In the genomic region with DNA sequence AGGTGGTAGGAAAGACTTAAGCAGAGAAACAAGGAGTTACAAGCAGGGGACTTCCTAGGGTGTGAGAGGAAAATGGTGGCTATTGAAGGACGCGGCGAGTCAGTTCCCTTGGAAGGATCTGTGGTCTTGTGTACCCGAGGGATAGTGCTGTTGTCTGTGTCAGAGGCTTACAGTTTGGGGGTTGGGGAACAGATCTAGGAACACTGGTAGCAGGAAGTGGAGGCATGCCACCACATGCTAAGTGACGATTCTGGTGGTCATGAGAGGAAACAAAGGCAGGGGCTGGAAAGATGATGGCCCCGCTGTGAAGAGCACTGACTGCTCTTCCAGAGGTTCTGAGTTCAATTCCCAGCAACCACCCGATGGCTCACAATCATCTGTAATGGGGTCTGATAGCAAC, we compare ENCODE assay signal across 12 mouse cellular contexts. TPM values are rescaled to one million over a fixed set of nuclear protein-coding genes. Genes with fewer than 3 reads are reported as not detected.
DNase-seq lines count a peak whose midpoint lies in the region; ATAC-seq lines count a peak whose summit lies in the region.
"Had no signal": no experiment of that assay in that cellular context is flagged by ENCODE, and none has a peak within 500 bp of the region (broad histone marks: within the 10 kb centered on the region; RNA-seq: fewer than 3 reads in every experiment).

No protein-coding gene starts in this region.

- peak overlapping the region; percentile 92; the same call in 1 of the 2 replicates for H3K4me2 ChIP-seq in heart, embryonic 13.5 days
- no peak overlapping the region for H3K4me2 ChIP-seq in heart, embryonic 11.5 days
- peak overlapping the region; percentile 98; the same call in 1 of the 2 replicates for H3K4me2 ChIP-seq in embryonic facial prominence, embryonic 12.5 days (replicated peaks)
- H3K4me2 ChIP-seq in hindbrain, embryonic 16.5 days (ENCODE audit: low read length): peak overlapping the region; percentile 100
- H3K4me2 ChIP-seq in midbrain, embryonic 15.5 days: peak overlapping the region; percentile 89; the same call in 1 of the 2 replicates

- H3K9ac ChIP-seq in heart, embryonic 13.5 days: peak overlapping the region; percentile 68
- no peak overlapping the region for H3K9ac ChIP-seq in heart, embryonic 11.5 days (ENCODE audit: low read depth, low read length)
- peak overlapping the region; percentile 24; the same call in 1 of the 2 replicates for H3K9ac ChIP-seq in embryonic facial prominence, embryonic 12.5 days
- H3K9ac ChIP-seq in hindbrain, embryonic 16.5 days (ENCODE audit: low read depth, low read length): no peak overlapping the region
- H3K9ac ChIP-seq in midbrain, embryonic 15.5 days: no peak overlapping the region

- 79% methylated on average over 7 of the region's 7 CpGs for WGBS in heart, embryonic 13.5 days
- WGBS in heart, embryonic 11.5 days (ENCODE audit: insufficient replicate concordance): 82% methylated on average over 7 of the region's 7 CpGs
- WGBS in embryonic facial prominence, embryonic 12.5 days: 83% methylated on average over 7 of the region's 7 CpGs
- 72% methylated on average over 7 of the region's 7 CpGs for WGBS in hindbrain, embryonic 16.5 days
- WGBS in midbrain, embryonic 15.5 days: 75% methylated on average over 7 of the region's 7 CpGs

- no peaks in the 10 kb centered on the region for H3K9me3 ChIP-seq in heart, embryonic 13.5 days
- H3K9me3 ChIP-seq in heart, embryonic 11.5 days (replicated peaks; ENCODE audit: control insufficient read depth, low read length): no peaks in the 10 kb centered on the region
- H3K9me3 ChIP-seq in embryonic facial prominence, embryonic 12.5 days: no peaks in the 10 kb centered on the region
- no peaks in the 10 kb centered on the region for H3K9me3 ChIP-seq in hindbrain, embryonic 16.5 days (ENCODE audit: control insufficient read depth, low read length)
- no peaks in the 10 kb centered on the region for H3K9me3 ChIP-seq in midbrain, embryonic 15.5 days
- H3K9me3 ChIP-seq: heart, embryonic 10.5 days had no signal

- H3K27me3 ChIP-seq in heart, embryonic 13.5 days (replicated peaks): no peaks in the 10 kb centered on the region
- no peaks in the 10 kb centered on the region for H3K27me3 ChIP-seq in heart, embryonic 11.5 days (ENCODE audit: control insufficient read depth, insufficient read depth, low read length)
- H3K27me3 ChIP-seq in embryonic facial prominence, embryonic 12.5 days: no peaks in the 10 kb centered on the region
- H3K27me3 ChIP-seq in hindbrain, embryonic 16.5 days (replicated peaks; ENCODE audit: control insufficient read depth, insufficient read depth, low read length): no peaks in the 10 kb centered on the region
- no peaks in the 10 kb centered on the region for H3K27me3 ChIP-seq in midbrain, embryonic 15.5 days (replicated peaks)

- no peak for ATAC-seq in heart, embryonic 13.5 days (ENCODE audit: extremely low read depth, insufficient number of reproducible peaks, low FRiP score, low TSS enrichment)
- ATAC-seq in heart, embryonic 11.5 days (replicated peaks; ENCODE audit: insufficient number of reproducible peaks, low FRiP score, low TSS enrichment): no peak
- no peak for ATAC-seq in embryonic facial prominence, embryonic 12.5 days (ENCODE audit: insufficient number of reproducible peaks, insufficient read depth, low FRiP score, low TSS enrichment)
- ATAC-seq in hindbrain, embryonic 16.5 days: no peak
- no peak for ATAC-seq in midbrain, embryonic 15.5 days (replicated peaks)

- H3K4me1 ChIP-seq in heart, embryonic 13.5 days: peaks cover 84% of the 10 kb centered on the region
- H3K4me1 ChIP-seq in heart, embryonic 11.5 days (ENCODE audit: control insufficient read depth, insufficient read depth, low read length): peaks cover 48% of the 10 kb centered on the region
- H3K4me1 ChIP-seq in embryonic facial prominence, embryonic 12.5 days: peaks cover 52% of the 10 kb centered on the region
- peaks cover 63% of the 10 kb centered on the region for H3K4me1 ChIP-seq in hindbrain, embryonic 16.5 days (ENCODE audit: control insufficient read depth, insufficient read depth, low read depth, low read length)
- H3K4me1 ChIP-seq in midbrain, embryonic 15.5 days: peaks cover 89% of the 10 kb centered on the region

- peaks cover 98% of the 10 kb centered on the region for H3K36me3 ChIP-seq in heart, embryonic 13.5 days
- peaks cover 73% of the 10 kb centered on the region for H3K36me3 ChIP-seq in heart, embryonic 11.5 days (ENCODE audit: control insufficient read depth, insufficient read depth, low read length)
- peaks cover 97% of the 10 kb centered on the region for H3K36me3 ChIP-seq in embryonic facial prominence, embryonic 12.5 days
- peaks cover 58% of the 10 kb centered on the region for H3K36me3 ChIP-seq in hindbrain, embryonic 16.5 days (ENCODE audit: control insufficient read depth, insufficient read depth, low read length)
- peaks cover 49% of the 10 kb centered on the region for H3K36me3 ChIP-seq in midbrain, embryonic 15.5 days (replicated peaks)

- no peak overlapping the region for H3K27ac ChIP-seq in heart, embryonic 13.5 days (replicated peaks)
- H3K27ac ChIP-seq in heart, embryonic 11.5 days (ENCODE audit: low read depth, low read length): no peak overlapping the region
- no peak overlapping the region for H3K27ac ChIP-seq in embryonic facial prominence, embryonic 12.5 days
- H3K27ac ChIP-seq in hindbrain, embryonic 16.5 days (ENCODE audit: low read depth, low read length): no peak overlapping the region
- H3K27ac ChIP-seq in midbrain, embryonic 15.5 days: no peak overlapping the region
- H3K27ac ChIP-seq: heart, embryonic 10.5 days; macrophage had no signal

- no peak overlapping the region for H3K4me3 ChIP-seq in heart, embryonic 13.5 days
- no peak overlapping the region for H3K4me3 ChIP-seq in heart, embryonic 11.5 days (ENCODE audit: low read depth, low read length)
- no peak overlapping the region for H3K4me3 ChIP-seq in embryonic facial prominence, embryonic 12.5 days
- no peak overlapping the region; the same call in 1 of the 2 replicates for H3K4me3 ChIP-seq in hindbrain, embryonic 16.5 days (ENCODE audit: low read length)
- no peak overlapping the region for H3K4me3 ChIP-seq in midbrain, embryonic 15.5 days

- DNase-seq in gastrocnemius, adult 18-20 months (ENCODE audit: low spot score): no peak
- no peak for DNase-seq in adrenal gland, postnatal 10 days
- DNase-seq in ovary, postnatal 10 days (ENCODE audit: low spot score): no peak
- DNase-seq: kidney, postnatal 25 days had no signal

RNA-seq across cellular contexts. Expression of gene Scd2, which starts 7.0 kb away (rescaled TPM):
- 124 and 130 TPM in 2 replicates for polyA plus RNA-seq in heart, embryonic 13.5 days (2015; fragmentation: Nextera tagmentation; extraction: Ambion mirVana)
- 150 and 188 TPM in 2 replicates for polyA plus RNA-seq in heart, embryonic 11.5 days (2014; fragmentation: Nextera tagmentation; extraction: Ambion mirVana)
- 294 and 311 TPM in 2 replicates for polyA plus RNA-seq in embryonic facial prominence, embryonic 12.5 days (2016; fragmentation: Nextera tagmentation; extraction: Ambion mirVana)
- polyA plus RNA-seq in hindbrain, embryonic 16.5 days (2015; fragmentation: Nextera tagmentation; extraction: Ambion mirVana): 290 and 322 TPM in 2 replicates
- 251 and 253 TPM in 2 replicates for polyA plus RNA-seq in midbrain, embryonic 15.5 days (2015; fragmentation: Nextera tagmentation; extraction: Ambion mirVana)
- total RNA-seq in gastrocnemius, adult 18-20 months (2021): 1 to 10 TPM; 5.5 to 8.3 TPM
- 100 to 1,000 TPM; 226 to 239 TPM for total RNA-seq in adrenal gland, postnatal 10 days (2021)

RNA-seq across cellular contexts. Expression of gene Scd4, which starts 32.4 kb away (rescaled TPM):
- polyA plus RNA-seq in heart, embryonic 13.5 days (2015; fragmentation: Nextera tagmentation; extraction: Ambion mirVana): 0.49 and 0.69 TPM in 2 replicates
- 0.11 and 0.18 TPM in 2 replicates for polyA plus RNA-seq in heart, embryonic 11.5 days (2014; fragmentation: Nextera tagmentation; extraction: Ambion mirVana)
- polyA plus RNA-seq in embryonic facial prominence, embryonic 12.5 days (2016; fragmentation: Nextera tagmentation; extraction: Ambion mirVana): 0.09 TPM in 2 replicates
- polyA plus RNA-seq in hindbrain, embryonic 16.5 days (2015; fragmentation: Nextera tagmentation; extraction: Ambion mirVana): 0.16 and 0.21 TPM in 2 replicates
- polyA plus RNA-seq in midbrain, embryonic 15.5 days (2015; fragmentation: Nextera tagmentation; extraction: Ambion mirVana): 0.08 and 0.13 TPM in 2 replicates
- under 1 TPM in 1 of 2 experiments, not detected in 1; 0.14 TPM for total RNA-seq in gastrocnemius, adult 18-20 months (2021)
- 1 to 10 TPM; 1.6 to 1.7 TPM for total RNA-seq in adrenal gland, postnatal 10 days (2021)
- polyA plus RNA-seq: erythroblast, embryonic 14.5 days had no signal

Comparison
In these comparisons a context has a peak if more than half of its experiments do, and no peak if none do; other contexts are left out.
1. H3K9ac ChIP-seq: peak in heart, embryonic 13.5 days (single experiment) and embryonic facial prominence, embryonic 12.5 days (single experiment); none in heart, embryonic 11.5 days (single experiment), hindbrain, embryonic 16.5 days (single experiment) and midbrain, embryonic 15.5 days (single experiment).